19 mouse cellular contexts compared by ENCODE assay signal in the genomic region with DNA sequence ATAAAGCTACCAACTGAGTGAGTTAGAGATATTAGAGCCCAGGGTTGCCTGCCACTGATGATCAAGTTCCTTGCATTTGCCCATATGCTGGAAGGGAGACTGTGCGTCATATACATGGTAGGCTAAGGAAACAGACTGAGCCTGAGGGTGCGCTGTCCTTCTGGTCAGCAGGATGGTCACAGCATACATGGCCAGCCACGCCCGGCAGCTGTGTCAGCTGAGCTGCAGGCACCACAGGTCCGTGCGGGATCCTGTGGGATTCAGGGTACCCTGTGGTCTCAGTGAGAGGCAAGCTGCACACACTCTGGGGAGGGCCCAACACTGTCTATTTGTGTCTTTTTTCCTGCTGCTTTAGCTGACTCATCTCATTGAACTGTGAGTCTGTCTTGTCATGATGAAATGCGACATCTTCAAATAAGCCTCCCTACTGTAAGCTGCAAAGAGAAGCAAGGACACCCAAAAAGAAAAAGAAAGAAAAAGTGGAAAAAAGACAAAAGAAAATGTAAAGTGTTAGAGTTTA.
DNase-seq lines count a peak whose midpoint lies in the region; ATAC-seq lines count a peak whose summit lies in the region.
"Had no signal": no experiment of that assay in that cellular context is flagged by ENCODE, and none has a peak within 500 bp of the region (broad histone marks: within the 10 kb centered on the region; RNA-seq: fewer than 3 reads in every experiment).

No protein-coding gene starts in this region.

- H3K27me3 ChIP-seq in liver, embryonic 15.5 days = no peaks in the 10 kb centered on the region
- H3K27me3 ChIP-seq: heart, embryonic 15.5 days; neural tube, embryonic 13.5 days had no signal

- no peaks in the 10 kb centered on the region for H3K9me3 ChIP-seq in liver, embryonic 15.5 days (replicated peaks)
- H3K9me3 ChIP-seq: heart, embryonic 15.5 days; hindbrain, embryonic 10.5 days; midbrain, embryonic 10.5 days; neural tube, embryonic 13.5 days had no signal

- 54% methylated on average over 7 of the region's 7 CpGs for WGBS in liver, embryonic 15.5 days (ENCODE audit: insufficient replicate concordance)

- no peaks in the 10 kb centered on the region for H3K36me3 ChIP-seq in liver, embryonic 15.5 days (replicated peaks)
- H3K36me3 ChIP-seq: heart, embryonic 15.5 days; hindbrain, embryonic 10.5 days; midbrain, embryonic 10.5 days; neural tube, embryonic 13.5 days had no signal

- peak overlapping the region; percentile 80 for H3K27ac ChIP-seq in liver, embryonic 15.5 days (replicated peaks)
- H3K27ac ChIP-seq: heart, adult 2 months; heart, embryonic 15.5 days; hindbrain, embryonic 10.5 days; midbrain, embryonic 10.5 days; neural tube, embryonic 13.5 days had no signal

- no peak overlapping the region for H3K9ac ChIP-seq in liver, embryonic 15.5 days
- H3K9ac ChIP-seq: heart, embryonic 15.5 days; neural tube, embryonic 13.5 days had no signal

- peaks cover 26% of the 10 kb centered on the region for H3K4me1 ChIP-seq in liver, embryonic 15.5 days (replicated peaks)
- H3K4me1 ChIP-seq: hindbrain, embryonic 10.5 days; midbrain, embryonic 10.5 days; neural tube, embryonic 13.5 days had no signal

- peak overlapping the region; percentile 61; the same call in 1 of the 2 replicates for H3K4me2 ChIP-seq in liver, embryonic 15.5 days
- H3K4me2 ChIP-seq: heart, embryonic 15.5 days; neural tube, embryonic 13.5 days had no signal

- 0 out of 2 replicates have a peak, but pooled peaks have one; percentile 9 for ATAC-seq in liver, embryonic 15.5 days (ENCODE audit: insufficient read depth)
- ATAC-seq: forebrain, embryonic 16.5 days; lung, postnatal 0 days had no signal

- DNase-seq in 3134 (ENCODE audit: extremely low read depth, insufficient read length, low spot score) = peak; percentile 9
- peak; percentile 31 for DNase-seq in 416B (ENCODE audit: low read depth)
- DNase-seq in c-Kit-positive CD71-positive TER-119-positive erythroid progenitor cells, embryonic 14.5 days (ENCODE audit: low spot score) = peak; percentile 10
- no peak for DNase-seq in kidney, adult 9 months
- DNase-seq in natural killer cell, adult 2 months (ENCODE audit: low spot score in 2 of 2) = no peak
- DNase-seq in urinary bladder, postnatal 25 days (ENCODE audit: low spot score) = no peak
- DNase-seq: cerebellum, adult 11-12 months; cerebellum, postnatal 25 days; heart, adult 2 months; kidney, adult 2 months; kidney, postnatal 36 days; right cerebral cortex, postnatal 25 days had no signal

- no peak overlapping the region for H3K4me3 ChIP-seq in liver, embryonic 15.5 days (replicated peaks)
- H3K4me3 ChIP-seq: heart, adult 2 months; heart, embryonic 15.5 days; hindbrain, embryonic 10.5 days; midbrain, embryonic 10.5 days; neural tube, embryonic 13.5 days had no signal

Comparison
In these comparisons a context has a peak if more than half of its experiments do, and no peak if none do; other contexts are left out.
1. DNase-seq: peak in 3134 (single experiment), 416B (single experiment) and c-Kit-positive CD71-positive TER-119-positive erythroid progenitor cells, embryonic 14.5 days (single experiment); none in kidney, adult 9 months (single experiment), natural killer cell, adult 2 months (0 of 2) and urinary bladder, postnatal 25 days (single experiment).